Mouse (Mus musculus) bone marrow macrophage, adult 2 months (primary cell): Measurements from ENCODE around the gene Exo5. TPM values are rescaled to one million over a fixed set of nuclear protein-coding genes. Genes with fewer than 3 reads are reported as not detected.

Source experiments
- H3K27ac ChIP-seq: 2 replicates; pipeline ENCODE4 v1.5.1; 2012; ENCODE audit warnings: low read depth, low read length; ENCODE audit not compliant: insufficient read depth
- H3K4me1 ChIP-seq: 2 replicates; pipeline ENCODE4 v1.6.1; 2012; ENCODE audit warnings: low read length; ENCODE audit not compliant: control insufficient read depth, insufficient read depth
- H3K4me3 ChIP-seq: 2 replicates; pipeline ENCODE4 v1.5.1; 2012; ENCODE audit warnings: mild to moderate bottlenecking, low read length, moderate library complexity; ENCODE audit not compliant: insufficient read depth
- CTCF ChIP-seq: IDR thresholded peaks from 2 replicates; pipeline ENCODE4 v1.5.1; 2012; ENCODE audit warnings: low read depth, mild to moderate bottlenecking, low read length, moderate library complexity
- POLR2A ChIP-seq: IDR thresholded peaks from 2 replicates; pipeline ENCODE4 v1.6.1; 2012; ENCODE audit warnings: mild to moderate bottlenecking, low read depth, low read length, borderline replicate concordance
- polyA plus RNA-seq: library from polyadenylated mRNA; stranded (reverse); fragments of >200 nt; gene quantifications from 2 replicates; pipeline ENCODE4 v1.2.4, GENCODE M21; 2012; ENCODE audit not compliant: missing spikeins, insufficient read depth, insufficient read length

Exo5 gene
- polyA plus RNA-seq, 1 experiment = 19.3 TPM

DNA sequence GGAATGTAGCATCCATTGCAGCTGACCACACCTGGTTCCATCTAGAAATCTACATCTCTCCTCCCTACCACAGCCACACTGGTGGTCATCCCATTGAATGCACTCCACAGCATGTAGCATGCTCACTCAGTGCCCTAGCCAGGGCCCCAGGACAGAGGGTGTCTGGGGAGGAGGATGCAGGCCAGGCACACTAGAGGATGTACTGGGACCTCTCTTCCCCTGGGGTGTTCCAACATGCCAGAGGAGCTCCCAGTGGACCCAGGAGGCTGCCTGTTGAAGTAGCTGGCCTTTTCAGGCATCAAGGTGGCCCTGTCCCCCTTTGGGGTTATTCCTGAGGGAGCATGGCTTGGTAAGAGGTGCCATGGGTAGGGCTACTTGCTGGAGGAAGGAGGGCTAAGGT, 32.9 kb downstream of the Exo5 start:
- no peaks in the 10 kb centered on the region for H3K4me1 ChIP-seq
- no peak overlapping the region for H3K4me3 ChIP-seq
- no peak overlapping the region for H3K27ac ChIP-seq
- TF ChIP-seq POLR2A (no peak), CTCF (no peak)

DNA sequence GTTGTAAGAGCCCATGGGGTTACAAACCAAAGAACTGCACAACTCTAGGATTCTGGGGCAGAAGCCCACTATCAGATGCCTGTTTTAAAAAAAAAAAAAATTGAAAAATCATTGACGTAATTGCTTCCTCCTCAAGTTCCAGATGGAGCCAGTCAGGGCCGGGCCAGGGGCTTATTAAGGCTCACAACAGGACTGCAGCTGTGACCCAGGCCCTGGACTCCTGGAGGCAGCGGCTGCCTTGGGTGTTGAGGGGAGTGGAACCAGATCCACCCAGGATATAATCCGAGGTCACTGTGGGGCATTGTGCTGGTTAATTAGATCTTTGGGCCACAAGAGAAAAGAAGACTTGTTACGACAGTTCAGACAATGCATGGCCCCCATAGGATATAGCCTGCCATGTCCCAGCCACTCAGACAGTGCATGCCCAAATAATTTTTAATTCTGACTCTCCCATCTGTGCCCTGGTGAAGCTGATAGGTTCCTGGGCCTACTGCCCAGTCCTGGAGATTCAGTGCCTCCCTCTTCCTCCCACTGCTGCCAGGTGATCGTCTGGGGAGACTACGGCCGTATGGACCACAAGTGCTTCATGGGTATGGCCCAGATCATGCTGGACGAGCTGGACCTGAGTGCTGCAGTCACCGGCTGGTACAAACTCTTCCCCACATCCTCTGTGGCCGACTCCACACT, 33.9 kb downstream of the Exo5 start:
- Histone ChIP-seq H3K27ac (no peak overlapping the region), H3K4me3 (no peak overlapping the region), H3K4me1 (no peaks in the 10 kb centered on the region)
- TF ChIP-seq POLR2A (no peak), CTCF (no peak)

DNA sequence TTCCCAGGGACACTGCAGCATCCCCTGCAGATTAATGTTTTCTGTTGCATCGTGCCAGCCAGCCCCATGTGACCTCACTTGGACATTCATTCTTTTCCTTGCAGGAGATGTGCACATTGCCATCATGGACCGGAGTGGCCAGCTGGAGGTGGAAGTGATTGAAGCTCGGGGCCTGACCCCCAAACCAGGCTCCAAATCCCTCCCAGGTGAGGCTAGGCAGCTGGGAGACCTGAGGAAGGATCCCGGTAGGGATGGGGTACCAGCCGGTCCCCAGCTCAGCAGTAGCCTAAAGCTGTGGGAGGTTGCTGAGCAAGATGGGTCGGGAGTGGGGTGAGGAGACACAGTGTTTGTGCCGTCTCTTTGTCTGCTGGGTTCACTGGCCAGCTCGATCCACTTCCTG, 35.9 kb downstream of the Exo5 start:
- Histone ChIP-seq H3K27ac (no peak overlapping the region), H3K4me1 (peaks cover 9% of the 10 kb centered on the region), H3K4me3 (no peak overlapping the region)
- TF ChIP-seq CTCF (no peak), POLR2A (no peak)

DNA sequence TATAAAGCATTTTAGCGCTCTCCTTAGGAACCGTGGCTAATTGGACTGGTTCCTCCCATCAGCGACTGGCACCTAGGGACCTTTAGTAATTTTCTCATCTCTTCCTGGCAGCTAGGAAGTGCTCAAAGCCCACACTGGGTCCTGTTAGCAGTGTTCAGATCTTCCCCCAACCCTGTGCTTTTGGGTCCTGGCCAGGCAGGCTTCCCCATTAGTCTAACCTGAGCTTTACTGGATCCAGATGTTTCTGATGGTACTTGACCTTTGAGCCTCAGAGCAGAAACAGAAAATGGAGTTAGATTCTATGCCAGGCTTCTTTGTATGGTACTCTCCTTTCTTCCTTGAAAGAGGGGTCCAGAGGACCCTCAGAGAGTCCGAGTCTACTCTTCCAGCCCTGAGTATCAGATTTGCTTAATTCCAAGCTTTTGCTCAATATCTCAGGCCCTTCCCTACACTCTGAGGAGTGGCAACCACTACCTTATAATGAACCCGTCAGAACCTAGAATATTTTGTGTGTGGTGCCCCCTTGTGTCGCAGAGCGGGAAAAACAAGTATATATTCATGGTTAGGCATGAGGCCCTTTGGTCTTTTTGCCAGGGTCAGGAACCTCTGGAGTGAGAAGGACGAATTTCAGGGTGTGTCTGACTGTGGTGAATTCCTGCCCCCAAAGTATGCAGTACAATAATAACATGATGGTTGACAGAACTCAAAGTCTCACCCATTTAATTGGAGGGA, 37.3 kb downstream of the Exo5 start:
- no peak overlapping the region for H3K4me3 ChIP-seq
- TF ChIP-seq POLR2A (no peak), CTCF (no peak)
- H3K27ac ChIP-seq = no peak overlapping the region
- peaks cover 9% of the 10 kb centered on the region for H3K4me1 ChIP-seq

DNA sequence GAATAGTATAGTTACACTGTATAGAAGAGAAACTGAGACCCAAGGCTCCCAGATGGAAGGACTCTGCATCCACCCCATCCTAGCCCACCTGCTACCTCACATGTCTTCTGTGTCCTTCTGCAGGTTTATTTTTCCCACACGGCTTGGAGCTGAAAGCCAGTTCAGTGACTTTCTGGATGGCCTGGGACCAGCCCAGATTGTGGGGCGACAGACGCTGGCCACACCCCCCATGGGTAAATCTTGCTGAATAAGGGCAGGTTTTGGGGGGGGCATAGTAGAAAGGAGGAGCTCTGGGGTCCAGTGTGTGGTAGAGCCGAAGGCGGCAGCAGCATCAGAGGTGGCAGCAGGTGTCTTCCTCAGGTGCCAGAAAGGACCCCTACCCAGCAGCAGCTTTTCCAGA, 38.0 kb downstream of the Exo5 start:
- no peak overlapping the region for H3K4me3 ChIP-seq
- H3K4me1 ChIP-seq = peaks cover 11% of the 10 kb centered on the region
- no peak for TF ChIP-seq CTCF
- no peak for TF ChIP-seq POLR2A
- H3K27ac ChIP-seq = no peak overlapping the region

DNA sequence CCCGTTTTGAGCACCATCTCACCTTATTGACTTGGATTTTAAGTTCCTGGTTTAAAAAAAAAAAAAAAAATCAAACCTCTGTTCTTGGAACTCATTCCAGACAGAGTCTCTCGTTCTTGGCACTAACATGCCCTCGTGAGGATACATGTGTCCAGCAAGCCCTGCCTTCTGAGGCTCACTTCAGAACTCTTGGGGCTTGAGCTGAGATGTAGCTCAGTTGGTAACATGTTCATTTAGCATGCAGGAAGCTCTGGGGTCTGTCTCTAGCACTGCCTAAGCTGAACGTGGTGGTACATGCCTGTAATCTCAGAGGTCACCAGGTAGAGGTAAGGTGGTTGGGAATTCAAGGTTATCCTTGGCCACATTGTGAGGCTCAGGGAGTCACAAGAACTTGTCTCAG, 38.7 kb downstream of the Exo5 start:
- no peak for TF ChIP-seq POLR2A
- TF ChIP-seq CTCF = no peak
- Histone ChIP-seq H3K4me3 (no peak overlapping the region), H3K27ac (no peak overlapping the region), H3K4me1 (peaks cover 18% of the 10 kb centered on the region)

DNA sequence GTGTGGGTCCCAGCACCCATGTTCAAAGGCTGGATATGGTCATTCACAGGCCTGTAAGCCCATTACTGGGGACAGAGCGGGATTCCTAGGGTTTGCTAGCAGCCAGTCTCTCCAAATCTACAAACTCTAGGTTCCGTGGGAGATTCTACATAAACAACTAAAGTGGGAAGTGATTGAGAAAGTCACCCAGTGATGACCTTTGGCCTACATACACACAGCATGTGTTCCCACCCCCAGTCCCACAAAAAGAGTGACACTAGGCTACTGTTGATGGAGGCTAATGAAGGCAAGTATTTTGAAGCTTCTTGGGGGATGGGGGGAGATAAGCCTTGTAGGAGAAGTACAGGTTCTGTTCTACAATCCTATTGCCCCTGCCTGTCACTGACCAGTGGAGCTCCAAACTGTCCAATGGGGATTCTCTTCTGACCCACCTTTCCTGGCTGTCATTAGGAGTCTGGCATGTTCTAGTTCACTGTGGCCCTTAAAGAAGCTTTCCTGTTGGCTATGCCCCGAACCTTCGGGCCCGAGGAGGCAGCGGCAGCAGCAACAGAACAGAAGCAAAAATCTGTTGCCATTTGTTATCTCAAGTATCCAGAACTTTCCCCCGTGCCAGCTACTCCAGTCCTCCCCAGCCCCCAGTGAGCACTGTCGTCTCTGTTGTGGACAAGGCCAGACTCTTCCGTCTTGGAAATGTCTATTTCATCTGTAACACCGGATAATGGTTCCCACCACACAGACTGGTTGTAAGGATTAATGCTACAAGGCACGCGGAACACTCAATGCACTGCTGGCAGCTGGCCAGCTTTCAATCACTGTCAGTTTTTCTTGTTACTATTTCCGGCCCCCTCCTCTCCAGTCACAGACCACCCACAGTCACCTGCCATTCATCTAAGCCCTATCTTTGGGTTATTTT, 39.4 kb downstream of the Exo5 start:
- no peak for TF ChIP-seq POLR2A
- no peak for TF ChIP-seq CTCF
- H3K4me1 ChIP-seq = peaks cover 24% of the 10 kb centered on the region

DNA sequence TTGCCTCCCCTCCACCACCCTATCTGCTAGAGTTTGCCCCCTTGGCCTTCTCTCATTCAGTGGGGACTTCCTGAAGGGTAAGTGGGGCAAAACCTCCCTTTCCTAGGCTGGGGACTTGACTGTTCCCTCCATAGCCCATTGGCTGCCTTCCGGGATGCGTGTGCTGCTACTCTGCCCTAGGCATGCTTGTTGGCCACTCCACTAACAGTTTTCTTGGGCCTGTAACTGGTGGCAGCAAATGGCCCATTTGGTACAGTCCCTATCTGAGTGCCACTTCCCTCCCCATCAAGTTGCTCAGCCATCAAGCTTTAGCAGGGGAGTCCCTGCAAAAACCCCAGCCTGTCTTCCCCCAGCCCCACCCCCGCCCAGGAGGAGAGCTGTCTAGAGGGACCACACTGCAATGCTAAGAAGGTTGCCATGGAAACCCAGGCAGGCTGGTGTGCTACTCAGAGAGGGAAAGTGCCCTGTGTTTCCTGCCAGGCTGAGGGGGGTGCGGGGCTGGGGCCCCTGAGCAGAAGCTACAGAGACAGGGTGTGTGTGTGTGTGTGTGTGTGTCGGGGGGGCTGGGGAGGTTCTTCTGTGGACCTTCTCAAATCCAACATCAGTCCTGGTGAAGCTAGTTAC, 42.7 kb downstream of the Exo5 start:
- Histone ChIP-seq H3K4me1 (peaks cover 38% of the 10 kb centered on the region), H3K27ac (no peak overlapping the region), H3K4me3 (no peak overlapping the region)
- TF ChIP-seq CTCF = no peak

More for the DNA sequence above, 39.4 kb downstream of the Exo5 start:
- Histone ChIP-seq H3K27ac (no peak overlapping the region), H3K4me3 (no peak overlapping the region)

DNA sequence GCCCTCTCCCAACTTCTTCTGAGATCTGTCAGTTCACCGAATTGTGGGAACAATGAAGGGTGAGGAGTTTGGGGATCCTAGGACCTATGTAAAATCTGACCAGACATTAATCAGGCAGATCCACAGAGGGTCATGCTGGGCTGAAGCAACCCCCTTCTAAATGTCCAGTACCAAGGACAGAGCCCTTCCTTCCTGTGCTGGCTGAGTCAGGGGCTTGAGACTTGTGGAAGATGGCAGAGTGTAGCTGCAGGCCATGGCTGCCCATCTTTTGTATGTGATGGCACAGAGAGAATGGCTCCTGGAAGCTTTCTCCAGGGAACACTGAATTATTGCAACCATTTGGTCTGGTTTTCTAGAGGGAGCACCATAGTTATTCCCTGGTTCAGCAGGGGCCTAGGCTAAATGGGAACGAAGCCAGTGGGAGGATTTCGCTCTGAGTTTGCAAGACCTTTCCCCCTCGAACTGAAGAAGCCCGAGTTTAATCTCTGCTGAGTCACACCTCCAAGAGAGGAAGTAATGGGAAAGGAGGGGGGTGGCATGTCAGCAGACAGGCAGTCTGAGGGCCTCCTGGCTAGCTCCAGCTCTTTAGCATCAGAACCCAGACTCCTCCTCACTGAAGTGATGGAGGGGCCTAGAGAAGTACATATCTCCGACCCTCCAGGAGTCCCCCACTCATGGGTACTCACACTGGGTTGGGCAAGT, 43.9 kb downstream of the Exo5 start:
- Histone ChIP-seq H3K4me1 (peaks cover 38% of the 10 kb centered on the region), H3K4me3 (no peak overlapping the region), H3K27ac (no peak overlapping the region)
- TF ChIP-seq POLR2A (no peak), CTCF (no peak)

DNA sequence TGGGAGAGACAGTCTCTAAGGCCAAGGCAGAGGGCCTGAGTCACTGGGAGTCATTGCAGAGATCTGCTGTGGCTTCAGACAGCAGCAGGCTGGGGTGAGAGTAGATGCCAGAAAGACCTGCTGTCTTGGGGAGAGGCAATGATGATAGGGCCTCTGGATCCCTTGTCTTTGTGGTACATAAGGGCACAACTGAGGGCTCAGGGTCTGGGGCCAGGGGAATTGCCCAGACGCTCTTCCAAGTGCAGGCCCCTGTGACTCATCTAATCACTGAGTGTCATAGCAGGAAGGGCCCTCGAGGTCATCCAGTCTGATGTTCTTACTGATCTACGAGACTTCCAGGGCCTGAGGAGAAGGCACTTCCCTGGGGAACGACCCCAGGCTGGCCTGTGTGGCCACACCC, 45.4 kb downstream of the Exo5 start:
- TF ChIP-seq CTCF (no peak), POLR2A (no peak)
- Histone ChIP-seq H3K27ac (no peak overlapping the region), H3K4me3 (no peak overlapping the region), H3K4me1 (peaks cover 30% of the 10 kb centered on the region)
